Mouse (Mus musculus): ENCODE data around the gene Prkce.
A peak's percentile ranks its signal among the peaks of the same experiment; 100 is the strongest.

The Prkce gene

GRCm38 (mm10) chr17:86377863-86378262 lies 210.3 kb downstream of the Prkce start:
- DNase-seq, result no peak

- DNase-seq, result no peak
Observed at GRCm38 (mm10) chr17:86378611-86379010, 211.0 kb downstream of the Prkce start.

DNA sequence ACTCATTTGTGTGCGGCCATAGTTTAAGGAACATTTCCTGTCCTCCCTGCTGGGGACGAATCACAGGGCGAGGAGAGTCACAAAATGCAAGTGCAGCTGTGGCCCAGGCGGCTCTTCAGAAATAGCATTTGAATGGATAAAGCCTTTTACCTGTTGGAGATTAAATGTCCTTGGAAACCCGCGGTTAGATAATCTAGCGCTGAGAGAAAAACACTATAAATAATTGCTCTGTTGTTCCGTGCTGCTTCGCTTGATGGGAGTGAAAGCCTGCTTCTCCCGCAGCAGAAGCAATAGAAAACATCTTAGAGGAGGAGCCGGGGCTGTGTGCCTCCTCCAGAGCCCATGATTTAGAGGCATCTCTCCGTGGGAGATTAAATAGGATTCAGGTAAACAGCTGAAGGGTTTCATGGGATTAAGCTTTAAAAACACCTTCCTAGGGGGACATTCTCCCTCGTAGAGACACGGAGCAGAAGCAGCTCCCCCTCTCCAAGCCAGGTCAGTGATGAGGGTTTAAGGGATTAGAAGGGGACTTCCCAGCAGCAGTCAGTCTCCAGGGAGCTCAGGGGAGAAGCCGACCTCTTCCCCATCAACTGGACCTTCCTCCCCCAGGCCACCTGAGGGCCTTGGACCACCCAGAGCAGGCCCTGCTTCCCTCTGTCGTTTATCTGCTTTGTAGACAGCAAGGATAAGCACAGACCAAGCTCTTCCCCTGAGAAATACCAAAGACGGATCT lies 212.0 kb downstream of the Prkce start:
- DNase-seq, result peak; percentile 30

GRCm38 (mm10) chr17:86381464-86381863 lies 213.9 kb downstream of the Prkce start:
- DNase-seq, result no peak

DNA sequence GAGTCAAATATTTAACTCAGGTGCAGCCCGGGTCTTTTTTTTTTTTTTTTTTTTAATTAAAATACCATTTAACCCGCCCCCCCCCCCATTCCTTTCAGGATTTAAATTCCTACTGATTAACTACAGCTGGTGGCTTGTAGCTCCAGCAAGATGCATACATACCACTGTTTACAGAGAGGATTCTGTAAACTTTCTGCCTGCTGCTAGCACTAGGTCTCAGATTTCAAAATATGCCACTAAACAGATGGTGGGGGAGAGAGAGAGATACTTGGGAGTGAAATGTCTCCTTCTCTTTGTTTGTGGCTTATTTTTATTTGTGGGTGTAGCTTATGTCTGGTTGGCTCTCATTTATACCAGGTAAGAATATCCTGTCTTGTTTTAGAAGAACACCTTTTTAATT lies 215.3 kb downstream of the Prkce start:
- no peak for DNase-seq

DNA sequence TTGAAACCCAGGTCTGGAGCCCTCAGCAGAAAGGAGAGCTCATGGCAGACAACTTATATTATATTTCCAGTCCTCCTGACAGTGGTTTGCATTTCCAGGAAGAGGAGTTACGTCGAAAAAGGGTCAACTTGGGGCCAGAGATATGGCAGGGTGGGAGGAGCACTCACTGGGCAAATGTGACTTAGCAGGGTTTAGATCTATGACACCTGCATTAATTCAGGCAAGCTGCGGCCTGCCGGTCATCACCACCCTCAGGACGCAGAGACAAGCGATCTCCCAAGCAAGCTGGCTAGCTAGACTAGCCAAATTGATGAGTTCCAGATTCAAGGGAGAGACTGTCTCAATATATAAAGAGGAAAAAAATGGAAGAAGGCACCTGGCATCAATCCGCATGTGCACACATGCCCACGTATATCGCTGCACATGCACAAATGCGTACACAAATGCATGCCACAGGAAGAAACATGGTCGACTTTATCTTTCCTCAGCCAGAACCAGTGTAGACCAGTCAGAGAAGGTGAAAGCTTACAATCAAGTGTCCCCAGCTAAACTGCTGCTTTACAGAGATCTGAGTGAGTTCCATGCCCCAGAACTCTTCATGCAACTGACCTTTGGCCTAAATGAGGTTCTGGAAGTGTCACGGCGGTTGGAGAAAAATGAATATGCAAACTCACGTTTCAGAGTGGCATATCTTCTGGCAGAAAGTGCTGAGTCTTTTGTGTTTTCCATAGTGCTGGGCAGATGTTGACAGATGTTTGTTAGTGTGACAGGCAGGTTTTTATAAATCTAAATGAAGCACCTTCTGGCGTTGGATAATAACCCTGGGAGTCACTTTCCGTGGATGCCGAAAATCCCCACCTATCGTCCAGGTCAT lies 216.4 kb downstream of the Prkce start:
- no peak for DNase-seq

- no peak for DNase-seq
Observed at GRCm38 (mm10) chr17:86392475-86392874, 224.9 kb downstream of the Prkce start.

DNA sequence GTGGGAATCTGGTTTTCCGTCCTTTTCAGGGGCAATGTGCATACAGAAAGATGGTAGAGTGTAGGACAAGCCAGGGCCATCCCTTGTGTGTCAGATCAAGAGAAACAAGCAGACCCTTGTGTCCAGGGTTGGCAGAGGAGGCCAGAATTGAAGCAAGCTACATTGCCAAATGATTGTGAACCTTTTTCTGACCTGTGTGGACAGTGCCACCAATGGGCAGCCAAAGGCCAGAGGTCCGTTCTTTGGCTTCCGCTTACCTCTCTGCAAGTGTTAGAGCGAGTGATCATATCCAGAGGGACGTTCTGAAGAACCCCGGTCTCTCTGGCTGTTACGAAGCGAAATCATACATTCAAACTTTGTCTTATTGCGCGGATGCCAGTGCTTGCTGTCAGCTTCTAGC lies 225.6 kb downstream of the Prkce start:
- no peak for DNase-seq

DNA sequence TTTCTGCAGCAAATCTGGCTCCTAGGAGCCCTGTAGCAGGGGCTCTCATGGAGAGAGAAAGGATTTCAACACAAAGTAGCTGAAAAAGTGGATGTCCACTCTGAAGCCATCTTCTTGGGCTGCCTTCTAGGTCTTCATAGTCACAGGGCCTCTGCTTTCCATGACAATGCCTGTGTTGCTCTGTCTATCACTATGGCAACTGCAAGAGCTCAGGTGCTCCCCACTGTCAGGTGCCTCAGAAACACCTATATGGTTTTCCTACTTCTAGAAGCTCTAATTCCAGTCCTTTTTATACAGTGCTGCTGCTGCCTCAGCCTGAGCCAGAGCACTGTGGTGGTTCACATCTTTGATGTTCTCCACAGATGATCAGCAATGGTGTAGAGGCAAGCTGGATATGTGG lies 229.5 kb downstream of the Prkce start:
- DNase-seq, result no peak

DNA sequence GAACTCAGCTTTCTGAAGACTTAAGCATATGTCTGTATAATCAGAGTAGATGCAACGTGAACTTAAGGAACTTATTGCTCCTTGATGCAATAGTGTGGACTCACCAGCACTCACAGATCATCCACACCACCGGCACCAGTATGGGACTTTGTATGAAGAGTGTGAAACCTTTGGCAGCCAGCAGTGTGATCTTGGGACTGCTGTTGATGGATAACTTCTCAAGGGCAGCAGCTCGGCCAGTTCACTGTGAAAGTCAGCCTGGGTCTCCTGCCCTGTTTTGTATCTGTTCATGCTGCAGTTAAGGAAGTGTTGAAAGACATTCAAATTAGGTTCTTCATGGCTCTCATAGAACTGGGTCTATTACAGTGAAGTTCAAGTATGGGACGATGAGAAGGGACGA lies 230.1 kb downstream of the Prkce start:
- no peak for DNase-seq

DNA sequence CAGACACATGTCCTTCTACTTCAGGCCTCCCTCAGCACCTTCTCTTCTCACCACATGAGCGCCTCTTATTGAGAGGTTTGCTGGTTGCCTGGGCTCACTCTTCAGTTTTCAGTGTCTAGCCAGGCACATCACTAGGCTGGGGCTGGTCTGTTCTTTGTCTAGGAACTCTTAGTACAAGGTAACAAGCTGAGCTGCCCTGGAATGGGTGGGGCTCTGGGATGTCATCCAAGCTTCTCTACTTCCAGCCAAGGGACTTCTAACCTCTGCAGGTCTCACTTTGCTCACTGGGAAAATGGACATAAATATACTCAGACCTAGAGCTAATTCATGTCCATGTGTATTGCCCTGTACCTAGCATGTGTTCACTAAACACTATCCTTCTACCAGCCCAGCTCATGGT lies 230.6 kb downstream of the Prkce start:
- no peak for DNase-seq

GRCm38 (mm10) chr17:86400032-86400431 lies 232.4 kb downstream of the Prkce start:
- DNase-seq, result no peak

DNA sequence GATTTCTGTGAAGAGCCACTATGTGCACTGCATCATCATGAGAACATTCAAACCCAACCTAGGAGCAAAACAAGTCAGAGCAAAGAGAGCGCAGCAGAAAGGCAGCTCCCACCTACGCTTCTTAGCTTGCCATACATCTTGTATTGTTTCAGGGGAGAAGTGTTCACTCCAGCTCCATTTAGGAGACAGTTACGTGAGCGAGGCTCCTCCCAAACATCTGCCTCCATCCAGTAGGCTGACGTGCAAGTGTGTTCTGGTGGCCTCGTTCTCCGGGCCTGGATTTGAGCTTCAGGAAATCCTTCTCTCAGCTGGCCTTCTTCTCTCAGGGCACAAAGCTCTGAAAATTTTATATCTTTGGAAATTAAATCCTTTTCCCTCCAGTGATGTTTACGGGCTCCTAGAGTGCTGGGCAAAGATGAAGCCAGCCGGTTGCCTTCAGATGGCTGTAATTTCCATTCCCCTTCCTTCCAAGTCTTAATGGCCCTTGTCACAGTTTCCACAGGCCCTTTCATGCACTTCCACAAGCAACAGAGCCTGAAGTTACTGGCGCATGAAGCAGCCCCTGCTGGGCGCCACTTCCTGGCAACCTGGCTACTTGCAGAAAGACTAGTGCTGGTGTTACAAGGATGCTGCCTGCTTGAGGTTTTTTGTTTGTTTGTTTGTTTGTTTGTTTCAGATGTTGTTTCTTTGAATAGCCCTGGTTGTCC lies 237.4 kb downstream of the Prkce start:
- DNase-seq, result no peak

GRCm38 (mm10) chr17:86405644-86406043 lies 238.1 kb downstream of the Prkce start:
- DNase-seq, result no peak

- DNase-seq, result no peak
Observed at GRCm38 (mm10) chr17:86407921-86408613, 240.5 kb downstream of the Prkce start.

GRCm38 (mm10) chr17:86408614-86409006 lies 241.0 kb downstream of the Prkce start:
- DNase-seq, result no peak

- no peak for DNase-seq
Observed at GRCm38 (mm10) chr17:86409485-86409884, 241.9 kb downstream of the Prkce start.

DNA sequence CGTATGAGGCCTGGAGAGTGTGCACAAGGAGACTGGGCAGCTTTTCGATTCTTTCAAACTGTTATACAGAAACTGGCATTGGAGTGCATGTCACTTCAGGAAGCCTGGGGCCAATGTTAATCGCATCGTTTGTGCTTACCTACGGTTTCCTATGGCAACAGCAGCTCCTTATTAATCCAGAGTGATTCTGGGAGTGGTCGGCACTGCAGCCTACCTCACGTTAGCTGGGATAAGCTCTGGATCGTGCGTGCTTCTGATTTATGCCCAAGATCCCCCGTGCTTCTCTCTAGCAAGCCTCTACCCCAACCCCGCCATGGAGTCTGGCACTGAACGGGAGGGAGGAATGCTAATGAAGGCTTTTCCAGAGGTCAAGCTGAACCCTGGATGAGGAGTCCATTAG lies 242.9 kb downstream of the Prkce start:
- peak; percentile 32 for DNase-seq

DNA sequence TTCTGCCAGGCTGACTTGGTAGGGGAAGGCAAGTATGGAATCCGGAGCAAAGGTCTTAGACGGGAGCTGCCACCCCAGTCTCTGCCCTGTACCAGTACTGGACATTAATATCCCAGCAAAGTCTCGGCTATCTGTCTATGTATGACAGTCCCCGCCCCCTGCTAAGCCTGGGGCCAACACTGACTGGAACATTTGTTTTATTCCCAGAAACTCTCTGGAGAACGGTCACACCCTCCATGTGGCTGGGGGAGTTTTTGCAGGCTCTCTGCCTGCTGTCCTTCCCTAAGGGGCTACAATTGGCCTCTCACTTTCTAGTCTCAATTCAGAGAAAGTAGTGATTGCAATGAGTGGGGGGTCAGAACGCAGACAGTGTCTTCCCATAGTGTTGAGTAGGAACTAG lies 244.6 kb downstream of the Prkce start:
- peak; percentile 31 for DNase-seq

GRCm38 (mm10) chr17:86414608-86415007 lies 247.0 kb downstream of the Prkce start:
- DNase-seq, result peak; percentile 73

- no peak for DNase-seq
Observed at GRCm38 (mm10) chr17:86415989-86416388, 248.4 kb downstream of the Prkce start.

DNA sequence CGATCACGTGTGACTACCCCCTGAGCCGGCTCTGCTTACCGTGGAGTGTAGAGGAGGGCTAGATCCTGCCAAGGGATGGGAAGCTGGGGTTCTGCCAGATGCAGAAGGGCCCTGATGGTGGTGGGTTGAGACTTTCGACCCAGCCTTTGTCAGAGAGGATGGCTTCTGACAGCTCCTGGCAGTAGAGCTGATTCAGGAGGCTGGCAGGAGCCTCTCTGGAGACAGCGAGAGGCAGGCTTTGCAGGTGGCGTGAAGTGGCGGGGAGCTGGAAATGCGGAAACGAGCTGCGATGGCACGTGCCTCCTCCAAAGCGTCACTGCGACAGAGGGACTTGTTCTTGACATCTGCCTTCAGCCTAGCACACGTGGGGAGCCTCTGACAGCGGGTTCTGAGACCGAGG lies 250.7 kb downstream of the Prkce start:
- no peak for DNase-seq

DNA sequence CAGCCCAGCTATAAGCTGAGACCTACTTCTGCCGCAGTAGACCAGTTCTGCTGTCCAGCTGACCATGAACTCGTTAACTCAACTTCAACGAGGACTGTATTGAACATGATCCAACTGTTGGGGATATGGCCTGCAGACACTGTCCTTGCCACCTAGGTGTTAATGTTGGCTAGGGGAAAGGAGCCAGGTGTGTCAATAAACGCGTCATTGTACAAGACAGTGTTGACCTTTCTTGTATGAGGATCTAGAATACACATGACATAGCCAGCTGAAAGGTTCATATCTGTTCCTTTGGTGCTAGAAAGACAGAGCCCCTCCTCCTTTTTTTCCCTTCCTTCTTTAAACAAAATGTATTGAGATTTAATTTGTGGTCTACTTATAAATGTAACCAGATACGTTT lies 251.6 kb downstream of the Prkce start:
- DNase-seq, result no peak
